Mouse (Mus musculus): ENCODE results near the gene Fam207a. TPM values are rescaled to one million over a fixed set of nuclear protein-coding genes. Genes with fewer than 3 reads are reported as not detected.

Fam207a gene
- total and polyA plus RNA-seq, 3 experiments = 17.9 to 30.5 (median 21.0) TPM

- peak; percentile 14 for DNase-seq
These were observed 60.2 kb downstream of the Fam207a start for GRCm38 (mm10) chr10:77455251-77456010.

- no peak for DNase-seq
These were observed 60.8 kb downstream of the Fam207a start for GRCm38 (mm10) chr10:77454795-77455194.

DNA sequence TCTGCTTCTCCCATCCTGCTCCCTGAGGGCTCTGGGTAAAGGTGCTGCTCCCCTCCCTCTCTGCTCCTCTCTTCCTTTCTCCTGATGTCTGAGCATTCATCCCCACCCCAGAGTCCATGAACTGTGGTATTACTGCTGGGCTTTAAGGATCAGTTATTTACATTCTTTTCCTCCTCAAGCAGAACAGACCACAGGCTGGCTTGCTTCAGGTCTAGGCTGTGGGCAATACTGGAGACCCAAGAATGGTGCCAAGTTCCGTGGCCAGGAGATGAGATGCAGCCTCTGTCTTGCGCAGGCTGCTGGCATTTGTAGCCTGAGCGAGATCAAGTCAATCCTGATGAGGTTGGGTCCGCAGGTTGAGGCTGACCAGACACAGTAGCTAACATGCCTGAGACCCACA, 63.8 kb downstream of the Fam207a start:
- no peak for DNase-seq

DNA sequence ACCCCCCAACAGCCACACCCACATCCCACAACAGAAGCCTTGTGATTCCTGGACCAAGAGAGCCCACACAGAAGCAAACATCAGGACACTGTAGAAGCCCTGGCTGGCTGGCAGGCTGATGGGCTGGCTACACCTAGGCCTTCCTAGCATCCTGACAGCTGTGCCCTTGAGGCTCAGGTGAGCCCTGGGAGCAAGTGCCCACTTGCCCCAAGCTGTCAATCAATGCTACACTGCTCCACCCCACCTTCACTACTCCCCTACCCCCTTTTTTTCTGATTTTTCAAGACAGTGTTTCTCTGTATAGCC, 65.5 kb downstream of the Fam207a start:
- DNase-seq = no peak

DNA sequence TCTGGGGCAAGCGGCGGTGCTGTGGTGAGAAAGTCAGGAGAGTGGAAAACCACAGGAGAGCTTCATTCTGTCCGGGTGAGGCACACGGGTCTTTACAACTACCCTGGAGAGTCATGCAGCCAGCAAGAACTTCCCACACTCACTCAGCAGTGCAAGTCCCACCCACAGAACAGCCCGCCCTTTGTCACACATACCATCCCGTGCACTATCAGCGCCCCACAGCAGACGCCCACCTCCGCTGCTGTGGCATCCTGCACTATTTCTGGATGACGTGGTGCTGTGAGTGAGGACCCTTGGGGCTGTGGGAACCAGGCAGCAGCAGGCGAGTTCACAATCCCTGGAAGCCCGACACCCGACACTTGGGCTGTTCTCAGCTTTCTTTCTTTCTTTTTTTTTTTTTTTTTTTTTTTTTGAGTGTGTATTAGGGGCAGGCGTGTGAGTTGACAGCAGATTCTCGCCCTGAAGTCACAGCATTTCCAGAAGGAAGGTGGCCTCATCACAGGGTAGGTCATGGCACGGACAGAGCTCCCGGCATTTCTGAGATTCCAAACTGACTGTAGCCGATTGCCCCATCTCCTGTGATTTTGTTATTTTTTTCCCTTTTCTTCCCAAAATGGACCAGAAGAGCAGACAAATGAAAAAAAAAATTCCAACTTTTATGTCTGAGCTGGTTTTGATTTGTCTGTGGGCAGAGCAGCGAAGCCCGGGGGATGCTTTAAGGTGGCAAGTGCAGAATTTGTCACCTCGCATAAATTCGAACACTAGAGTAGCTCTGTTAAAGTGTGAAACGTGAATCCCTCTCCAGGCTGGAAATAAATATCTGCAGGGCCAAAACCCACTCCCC, 66.0 kb downstream of the Fam207a start:
- no peak for DNase-seq

DNA sequence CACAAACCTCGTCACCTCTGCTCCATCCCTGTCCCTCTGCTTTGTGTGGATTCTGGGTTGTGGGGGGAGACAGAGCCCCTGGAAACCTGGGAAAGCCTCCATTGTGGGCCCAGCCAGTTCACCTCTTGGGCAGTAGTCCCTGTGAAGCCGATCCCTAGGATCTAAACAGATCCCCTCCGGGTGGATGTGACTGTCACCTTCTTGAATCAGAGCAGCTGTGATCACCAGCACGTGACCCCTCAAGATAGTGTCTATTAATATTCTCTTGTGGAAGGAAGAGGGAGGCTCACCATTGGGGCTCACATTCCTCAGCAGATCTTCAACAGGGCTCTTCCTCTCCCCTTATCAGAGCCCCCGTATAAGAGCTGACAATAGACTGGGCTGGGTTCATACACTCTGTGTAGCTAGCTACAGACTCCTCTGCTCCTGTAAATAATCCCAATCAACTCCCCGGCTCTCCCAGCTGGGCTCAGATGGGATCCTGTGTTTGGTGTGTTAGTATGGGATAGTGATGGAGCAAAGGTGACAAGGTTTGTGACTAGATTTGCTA, 66.8 kb downstream of the Fam207a start:
- no peak for DNase-seq

GRCm38 (mm10) chr10:77448209-77448608, 67.4 kb downstream of the Fam207a start:
- DNase-seq = no peak

- DNase-seq = no peak
These were observed 67.8 kb downstream of the Fam207a start for GRCm38 (mm10) chr10:77447755-77448154.

DNA sequence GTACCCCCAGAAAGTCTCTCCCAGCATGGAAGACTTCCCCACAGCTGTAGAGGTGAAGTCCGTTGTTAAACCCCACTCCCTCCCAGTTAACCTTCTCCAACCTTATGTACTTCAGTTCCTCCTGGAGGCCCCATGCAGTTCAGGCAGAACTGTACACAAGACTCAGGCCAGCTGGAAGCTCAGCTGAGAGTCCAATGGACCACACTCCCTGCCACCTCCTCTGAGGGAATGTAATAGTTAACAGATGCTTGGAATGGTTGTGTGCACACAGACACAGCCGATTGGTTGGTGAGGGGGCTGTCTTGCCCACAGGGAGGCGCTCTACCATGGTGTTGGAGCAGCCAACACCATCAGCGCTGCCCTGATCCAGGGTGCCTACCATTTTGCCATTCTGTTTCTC, 73.3 kb downstream of the Fam207a start:
- no peak for DNase-seq

DNA sequence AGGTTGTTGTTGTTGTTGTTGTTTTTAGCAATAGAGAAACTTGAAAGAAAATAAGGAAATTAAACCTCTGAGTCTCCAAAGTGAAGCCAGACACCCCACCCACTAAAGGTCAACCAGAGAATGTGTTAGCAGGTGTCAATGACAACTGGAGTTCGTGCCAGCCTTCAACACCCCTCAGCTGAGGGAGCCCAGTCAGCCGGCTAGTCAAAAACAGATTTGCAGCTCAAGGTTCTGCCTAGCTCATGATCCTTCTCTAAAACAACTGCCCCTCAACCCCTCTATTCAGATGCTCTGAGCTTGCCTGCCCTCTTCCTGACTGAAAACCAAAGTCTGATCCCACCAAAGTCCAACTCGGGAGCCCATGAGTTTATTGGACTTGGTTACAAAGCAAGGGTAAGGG, 73.8 kb downstream of the Fam207a start:
- DNase-seq = no peak

DNA sequence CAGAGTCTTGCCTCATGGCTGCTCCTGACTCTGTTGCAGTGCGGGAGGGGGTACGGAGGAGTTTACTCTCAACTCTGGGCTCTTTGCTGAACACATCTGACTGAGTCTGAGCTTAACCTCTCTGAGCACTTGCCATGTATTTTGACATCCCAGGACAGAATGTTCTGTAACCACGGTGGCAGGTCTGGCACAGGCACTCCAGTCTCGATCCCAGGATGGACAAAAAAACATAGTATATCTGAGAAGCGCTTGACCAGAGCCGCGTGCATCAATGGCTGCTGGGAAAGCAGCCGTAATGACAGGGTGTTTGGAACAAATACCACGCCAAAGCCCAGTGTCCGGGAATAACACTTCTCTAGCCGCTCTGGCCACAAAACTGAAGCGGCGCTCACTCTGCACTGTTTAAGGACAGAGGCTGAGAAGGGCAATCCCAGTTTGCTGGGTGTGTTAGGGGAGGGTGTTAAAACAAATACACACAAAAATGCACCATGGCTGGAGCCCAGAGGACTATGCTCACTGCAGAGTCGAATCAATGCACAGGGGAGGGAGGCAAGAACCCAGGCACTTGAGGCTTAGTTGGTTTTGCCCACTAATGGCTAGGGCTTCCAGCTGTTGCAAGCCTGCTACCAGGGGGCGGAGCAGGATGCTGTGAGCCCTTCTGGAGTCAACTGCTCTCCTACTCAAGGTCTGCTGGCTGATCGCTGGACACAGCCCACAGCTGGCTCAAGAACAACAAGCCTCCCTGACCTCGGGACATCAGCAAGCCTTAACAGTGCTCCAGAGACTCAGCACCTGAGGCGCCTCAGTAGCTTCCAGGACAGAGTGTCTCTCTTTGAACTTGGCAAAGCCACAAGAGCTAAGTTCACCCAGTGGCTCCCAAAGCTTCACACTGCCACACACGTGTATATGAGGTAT, 74.5 kb downstream of the Fam207a start:
- peak; percentile 71 for DNase-seq

- DNase-seq = peak; percentile 11
These were observed 75.3 kb downstream of the Fam207a start for GRCm38 (mm10) chr10:77440286-77440685.

- no peak for DNase-seq
These were observed 76.6 kb downstream of the Fam207a start for GRCm38 (mm10) chr10:77439026-77439425.

GRCm38 (mm10) chr10:77438021-77438420, 77.6 kb downstream of the Fam207a start:
- DNase-seq = no peak

Other genes starting within 250 kb of the Fam207a start
- 10 to 100 TPM; 14.4 to 23.5 TPM for gene Adarb1, start 97.5 kb downstream of the Fam207a start, total RNA-seq (2021)
- 11.3 and 13.5 TPM in 2 replicates for gene Adarb1, start 97.5 kb downstream of the Fam207a start, polyA plus RNA-seq (2012; rRNA removed)
- gene Itgb2, start 14.5 kb upstream of the Fam207a start, total RNA-seq (2021) = 1 to 10 TPM; 9.5 to 9.8 TPM
- gene Itgb2, start 14.5 kb upstream of the Fam207a start, polyA plus RNA-seq (2012; rRNA removed) = 5.1 and 7.4 TPM in 2 replicates
- 100 to 1,000 TPM; 174 to 202 TPM for gene Pttg1ip, start 65.9 kb upstream of the Fam207a start, total RNA-seq (2021)
- 127 and 165 TPM in 2 replicates for gene Pttg1ip, start 65.9 kb upstream of the Fam207a start, polyA plus RNA-seq (2012; rRNA removed)
- 100 to 1,000 TPM in 1 of 2 experiments, 10 to 100 TPM in 1; 97.7 to 104 TPM for gene Sumo3, start 90.3 kb upstream of the Fam207a start, total RNA-seq (2021)
- 83.8 and 91.1 TPM in 2 replicates for gene Sumo3, start 90.3 kb upstream of the Fam207a start, polyA plus RNA-seq (2012; rRNA removed)
- 10 to 100 TPM; 27.5 to 28.5 TPM for gene Gm49325, start 90.4 kb upstream of the Fam207a start, total RNA-seq (2021)
- not detected in 2 replicates for gene Gm49325, start 90.4 kb upstream of the Fam207a start, polyA plus RNA-seq (2012; rRNA removed)
- 10 to 100 TPM; 50.0 to 55.0 TPM for gene Ube2g2, start 106.5 kb upstream of the Fam207a start, total RNA-seq (2021)
- 27.9 and 37.4 TPM in 2 replicates for gene Ube2g2, start 106.5 kb upstream of the Fam207a start, polyA plus RNA-seq (2012; rRNA removed)
- under 1 TPM; 0.17 to 0.62 TPM for gene Tspear, start 170.8 kb upstream of the Fam207a start, total RNA-seq (2021)
- gene Tspear, start 170.8 kb upstream of the Fam207a start, polyA plus RNA-seq (2012; rRNA removed) = 0.94 and 1.1 TPM in 2 replicates
- gene Gm19402, start 175.0 kb upstream of the Fam207a start, total RNA-seq (2021) = not detected
- gene Gm19402, start 175.0 kb upstream of the Fam207a start, polyA plus RNA-seq (2012; rRNA removed) = not detected in 2 replicates
- not detected for gene Gm9508, start 181.4 kb upstream of the Fam207a start, total RNA-seq (2021)
- gene Gm9508, start 181.4 kb upstream of the Fam207a start, polyA plus RNA-seq (2012; rRNA removed) = not detected in 2 replicates
- gene Gm10272, start 190.8 kb upstream of the Fam207a start, total RNA-seq (2021) = not detected
- not detected in 2 replicates for gene Gm10272, start 190.8 kb upstream of the Fam207a start, polyA plus RNA-seq (2012; rRNA removed)
- gene Gm10024, start 195.7 kb upstream of the Fam207a start, total RNA-seq (2021) = not detected
- gene Gm10024, start 195.7 kb upstream of the Fam207a start, polyA plus RNA-seq (2012; rRNA removed) = not detected in 2 replicates
- gene Gm10142, start 200.0 kb upstream of the Fam207a start, total RNA-seq (2021) = not detected
- not detected in 2 replicates for gene Gm10142, start 200.0 kb upstream of the Fam207a start, polyA plus RNA-seq (2012; rRNA removed)
- not detected for gene Krtap12-1, start 204.8 kb upstream of the Fam207a start, total RNA-seq (2021)
- not detected in 2 replicates for gene Krtap12-1, start 204.8 kb upstream of the Fam207a start, polyA plus RNA-seq (2012; rRNA removed)
- gene Gm10100, start 210.7 kb upstream of the Fam207a start, total RNA-seq (2021) = not detected
- not detected in 2 replicates for gene Gm10100, start 210.7 kb upstream of the Fam207a start, polyA plus RNA-seq (2012; rRNA removed)
- gene Gm18596, start 226.9 kb upstream of the Fam207a start, total RNA-seq (2021) = not detected
- gene Gm18596, start 226.9 kb upstream of the Fam207a start, polyA plus RNA-seq (2012; rRNA removed) = not detected in 2 replicates
- gene Gm9736, start 235.6 kb upstream of the Fam207a start, total RNA-seq (2021) = not detected
- not detected in 2 replicates for gene Gm9736, start 235.6 kb upstream of the Fam207a start, polyA plus RNA-seq (2012; rRNA removed)
- not detected for gene Gm3233, start 243.9 kb upstream of the Fam207a start, total RNA-seq (2021)
- gene Gm3233, start 243.9 kb upstream of the Fam207a start, polyA plus RNA-seq (2012; rRNA removed) = not detected in 2 replicates